Mouse (Mus musculus): ENCODE measurements at regions not wholly inside any gene's neighbourhood (a gene's known extent, or its start where the extent isn't known, plus 50 kb on each side); places are given as distances from the start of the nearest gene placed in this dataset.
"Not testable (repeated sequence)": the region's sequence is repeated elsewhere in the genome, so short reads cannot be mapped to it uniquely, and the experiment has no call there.

DNA sequence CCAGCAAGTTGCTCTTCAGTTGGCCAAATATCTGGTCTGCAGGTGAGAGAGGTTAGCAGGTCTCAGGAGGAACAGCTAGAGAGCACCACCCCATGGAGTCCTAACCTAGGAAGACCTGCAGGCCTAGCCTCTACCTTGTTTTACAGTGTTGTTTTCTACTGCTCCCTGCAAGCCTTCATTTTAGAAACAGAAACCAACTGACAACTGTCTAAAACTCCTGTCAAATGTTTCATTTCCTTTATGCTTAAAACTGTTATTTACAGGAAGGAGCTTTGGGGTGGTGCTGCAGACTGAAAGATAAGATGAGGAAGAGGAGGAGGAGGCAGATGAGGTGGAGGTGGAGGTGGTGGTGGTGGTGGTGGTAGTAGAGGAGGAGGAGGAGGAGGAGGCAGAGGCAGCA, 96.6 kb upstream of the Selenop start:
- no peak for DNase-seq

DNA sequence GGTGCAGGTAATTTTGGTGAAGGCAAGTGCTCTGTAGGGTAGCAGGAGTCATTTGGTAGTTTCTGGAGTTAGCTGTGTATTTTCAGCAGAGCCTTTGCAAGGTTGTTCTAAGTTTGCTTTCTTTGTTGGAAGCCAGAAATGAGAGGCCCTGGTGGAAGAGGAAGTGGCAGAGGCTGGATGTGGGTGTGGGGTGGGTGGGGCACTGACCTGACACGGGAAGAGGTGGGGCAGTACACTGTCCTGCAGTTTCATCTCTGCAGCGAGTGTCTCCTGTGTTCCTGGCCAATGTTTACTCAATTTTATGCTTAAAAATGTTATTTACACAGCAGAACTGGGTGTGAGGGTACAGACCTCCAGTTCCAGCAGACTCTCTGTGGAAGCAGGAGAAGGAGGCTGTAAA, 94.3 kb upstream of the Selenop start:
- no peak for DNase-seq

DNA sequence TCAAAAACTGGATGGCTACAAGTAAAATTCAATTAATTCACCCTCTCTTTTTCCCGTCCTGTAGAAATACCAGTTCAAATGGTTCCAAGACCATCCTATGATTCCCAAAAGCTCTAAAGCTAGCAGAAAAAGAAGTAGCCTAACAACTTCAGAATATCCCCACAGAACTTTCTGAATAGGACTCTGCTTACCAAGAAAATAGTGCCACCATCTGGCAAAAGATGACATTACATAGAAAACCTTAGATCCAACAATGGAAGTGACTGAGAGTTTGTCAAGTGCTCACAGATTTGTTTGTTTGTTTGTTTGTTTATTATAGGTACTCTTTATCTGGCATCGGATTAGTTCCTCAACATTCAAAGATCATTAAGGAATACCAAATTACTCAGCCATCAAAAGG, 93.5 kb upstream of the Selenop start:
- DNase-seq = no peak

DNA sequence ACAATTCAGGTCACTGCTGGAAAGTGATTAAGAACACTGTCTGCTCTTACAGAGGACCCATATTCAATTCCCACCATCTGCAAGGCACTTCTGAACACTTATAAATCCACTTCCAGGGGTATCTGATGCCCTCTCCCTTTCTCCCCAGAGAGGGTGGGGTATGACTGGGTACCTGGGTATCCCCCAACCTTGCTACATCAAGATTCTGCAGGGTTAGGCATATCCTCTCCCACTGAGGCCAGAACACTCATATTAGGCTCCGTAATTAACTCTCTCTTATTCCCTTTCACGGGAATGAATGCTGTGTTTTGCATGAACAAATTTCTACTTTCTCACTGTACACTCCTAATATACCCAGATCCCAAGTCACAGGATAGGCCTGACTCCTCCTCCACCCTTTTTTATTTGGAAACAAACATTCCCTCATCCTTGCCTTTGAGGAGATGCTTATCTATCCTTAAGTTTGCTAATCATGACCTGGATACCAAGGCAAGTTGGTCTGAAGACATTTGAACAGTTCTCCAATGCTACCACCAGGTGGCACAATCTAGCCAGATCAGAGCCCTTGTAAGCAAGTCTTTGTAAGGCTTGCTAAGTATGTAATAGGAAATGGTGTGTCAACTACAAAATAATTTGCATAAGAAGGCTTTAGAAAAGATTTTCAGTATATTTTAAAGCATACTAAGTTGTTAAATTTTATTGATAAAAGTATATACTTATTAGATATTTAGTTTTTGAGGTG, 66.3 kb upstream of the Selenop start:
- DNase-seq = peak; percentile 70

DNA sequence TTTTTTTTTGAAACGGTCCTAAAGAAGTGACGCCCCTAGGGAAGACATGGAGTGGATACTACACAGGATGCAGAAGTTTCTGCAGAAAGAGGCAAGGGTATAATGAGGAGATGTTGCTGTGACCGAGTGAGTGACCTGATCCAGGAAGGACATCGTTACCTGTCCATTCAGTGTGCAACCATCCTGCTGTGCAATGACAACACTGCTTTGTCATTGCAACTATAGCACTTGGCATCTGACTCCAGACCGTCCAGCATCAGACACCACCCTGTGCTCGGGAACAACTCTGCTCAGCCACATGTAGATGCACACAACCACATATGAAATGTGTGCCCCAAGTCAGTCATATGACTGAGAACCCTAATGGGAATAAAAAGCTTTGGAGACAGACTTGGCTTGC, 62.8 kb upstream of the Selenop start:
- no peak for DNase-seq

DNA sequence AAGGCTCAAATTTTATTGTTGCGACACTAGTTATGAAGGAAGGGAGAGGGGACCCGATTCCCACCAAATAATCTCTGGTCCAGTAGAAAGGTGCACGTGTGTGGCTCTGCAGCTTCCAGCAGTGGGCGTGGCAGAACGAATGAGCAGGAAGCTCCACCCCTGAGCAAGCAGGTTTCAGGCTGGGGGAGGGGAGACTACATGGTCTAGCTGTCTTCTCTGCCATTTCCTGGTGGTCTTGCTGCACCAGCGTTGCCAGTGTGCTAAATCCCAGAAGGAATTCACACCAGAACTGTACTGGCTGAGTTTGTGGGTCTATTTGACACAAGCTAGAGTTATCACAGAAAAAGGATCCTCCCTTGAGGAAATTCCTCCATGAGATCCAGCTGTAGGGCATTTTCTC, 62.3 kb upstream of the Selenop start:
- not testable (repeated sequence) for DNase-seq

DNA sequence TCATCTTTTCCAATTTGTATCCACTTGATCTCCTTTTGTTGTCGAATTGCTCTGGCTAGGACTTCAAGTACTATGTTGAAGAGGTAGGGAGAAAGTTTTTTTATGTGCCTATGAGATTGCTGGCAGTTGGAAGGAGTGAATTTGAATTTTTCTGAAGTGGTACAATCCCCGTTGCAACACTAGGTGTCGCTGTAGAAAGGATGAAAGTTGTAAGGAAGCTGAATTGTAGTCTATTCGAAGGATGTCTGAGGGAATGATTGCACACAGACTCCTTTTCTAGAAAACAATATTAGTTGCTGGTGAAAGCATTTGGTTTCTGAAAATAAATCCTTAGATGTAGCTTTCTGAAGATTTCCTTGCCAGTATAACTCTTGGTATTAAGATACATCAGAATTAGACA, 54.6 kb upstream of the Selenop start:
- DNase-seq = peak; percentile 59

DNA sequence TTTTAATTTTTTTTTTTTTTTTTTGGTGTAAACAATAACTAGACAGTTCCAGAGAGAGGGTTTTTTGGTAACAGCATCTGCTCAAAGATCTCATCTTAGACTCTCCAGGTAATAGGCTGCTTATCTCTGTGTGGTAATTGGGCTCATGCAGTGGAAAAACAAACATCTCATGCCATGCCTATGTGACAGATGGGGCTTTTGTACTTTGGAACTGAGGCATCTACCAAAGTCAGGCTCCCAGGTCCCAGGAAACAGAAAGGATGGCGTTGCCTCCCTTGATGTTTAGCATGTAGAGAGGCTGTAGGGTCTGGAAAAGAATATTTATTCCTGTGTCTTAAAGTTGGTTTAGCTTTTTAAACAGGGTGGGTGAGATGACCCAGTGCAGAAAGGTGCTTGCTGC, 53.1 kb upstream of the Selenop start:
- DNase-seq = no peak
